Mouse (Mus musculus): ENCODE measurements around the gene Pcbp1.

Pcbp1 gene

GRCm38 (mm10) chr6:86524879-86525645 is 1.1 kb downstream of the Pcbp1 start:
- peak; percentile 79 for DNase-seq (ENCODE audit: extremely low spot score, low spot score)

- peak; percentile 54 for DNase-seq (ENCODE audit: extremely low spot score, low spot score)
Measured at GRCm38 (mm10) chr6:86523755-86524434, 2.2 kb downstream of the Pcbp1 start.

- DNase-seq (ENCODE audit: extremely low spot score, low spot score) = no peak
Measured at GRCm38 (mm10) chr6:86523242-86523754, 2.8 kb downstream of the Pcbp1 start.

GRCm38 (mm10) chr6:86522001-86522911 is 3.9 kb downstream of the Pcbp1 start:
- DNase-seq (ENCODE audit: extremely low spot score, low spot score) = peak; percentile 28

- no peak for DNase-seq (ENCODE audit: extremely low spot score, low spot score)
Measured at GRCm38 (mm10) chr6:86519767-86520345, 6.3 kb downstream of the Pcbp1 start.

- DNase-seq (ENCODE audit: extremely low spot score, low spot score) = no peak
Measured at GRCm38 (mm10) chr6:86516021-86516420, 10.1 kb downstream of the Pcbp1 start.

- no peak for DNase-seq (ENCODE audit: extremely low spot score, low spot score)
Measured at GRCm38 (mm10) chr6:86513296-86513695, 12.8 kb downstream of the Pcbp1 start.

- no peak for DNase-seq (ENCODE audit: extremely low spot score, low spot score)
Measured at GRCm38 (mm10) chr6:86510979-86511378, 15.1 kb downstream of the Pcbp1 start.

- DNase-seq (ENCODE audit: extremely low spot score, low spot score) = no peak
Measured at GRCm38 (mm10) chr6:86509866-86510200, 16.3 kb downstream of the Pcbp1 start.

GRCm38 (mm10) chr6:86509194-86509865 is 16.8 kb downstream of the Pcbp1 start:
- DNase-seq (ENCODE audit: extremely low spot score, low spot score) = no peak

GRCm38 (mm10) chr6:86508736-86509135 is 17.4 kb downstream of the Pcbp1 start:
- DNase-seq (ENCODE audit: extremely low spot score, low spot score) = no peak

- no peak for DNase-seq (ENCODE audit: extremely low spot score, low spot score)
Measured at GRCm38 (mm10) chr6:86507116-86507515, 19.0 kb downstream of the Pcbp1 start.

GRCm38 (mm10) chr6:86506309-86506708 is 19.8 kb downstream of the Pcbp1 start:
- DNase-seq (ENCODE audit: extremely low spot score, low spot score) = no peak

GRCm38 (mm10) chr6:86505671-86506070 is 20.4 kb downstream of the Pcbp1 start:
- no peak for DNase-seq (ENCODE audit: extremely low spot score, low spot score)

- no peak for DNase-seq (ENCODE audit: extremely low spot score, low spot score)
Measured at GRCm38 (mm10) chr6:86503513-86503912, 22.6 kb downstream of the Pcbp1 start.

GRCm38 (mm10) chr6:86499571-86500109 is 26.5 kb downstream of the Pcbp1 start:
- DNase-seq (ENCODE audit: extremely low spot score, low spot score) = no peak

- no peak for DNase-seq (ENCODE audit: extremely low spot score, low spot score)
Measured at GRCm38 (mm10) chr6:86497942-86498732, 28.0 kb downstream of the Pcbp1 start.

GRCm38 (mm10) chr6:86497071-86497815 is 28.9 kb downstream of the Pcbp1 start:
- no peak for DNase-seq (ENCODE audit: extremely low spot score, low spot score)

GRCm38 (mm10) chr6:86496585-86496984 is 29.5 kb downstream of the Pcbp1 start:
- no peak for DNase-seq (ENCODE audit: extremely low spot score, low spot score)

All from neural tube, embryonic 10.5 days (tissue).